Mouse (Mus musculus) CH12.LX (cell line): Measurements from ENCODE around the gene Cct3.

Experiments used
- CTCF ChIP-seq, 2 experiments: IDR thresholded peaks in 1 of 2; conservative IDR thresholded peaks in 1 of 2; 2 replicates each; pipeline ENCODE4 v1.5.1; 2011 to 2012; ENCODE audit warnings: low read depth in 2 of 2, low read length in 2 of 2, improper control_type of control experiment in 1 of 2, inconsistent platforms in 1 of 2, mild to moderate bottlenecking in 1 of 2, moderate library complexity in 1 of 2
- ELF1 ChIP-seq: IDR thresholded peaks from 2 replicates; pipeline ENCODE4 v1.6.1; 2014; ENCODE audit warnings: low read depth, mild to moderate bottlenecking, inconsistent platforms, low read length, improper control_type of control experiment
- EP300 ChIP-seq: IDR thresholded peaks from 2 replicates; pipeline ENCODE4 v1.6.1; 2011; ENCODE audit warnings: low read length, improper control_type of control experiment
- HCFC1 ChIP-seq: IDR thresholded peaks from 2 replicates; pipeline ENCODE4 v1.6.1; 2012; ENCODE audit warnings: low read depth, mild to moderate bottlenecking, inconsistent platforms, low read length, improper control_type of control experiment
- MEF2A ChIP-seq: IDR thresholded peaks from 2 replicates; pipeline ENCODE4 v1.6.1; 2014; ENCODE audit warnings: low read depth, mild to moderate bottlenecking, inconsistent platforms, low read length, improper control_type of control experiment, borderline replicate concordance
- PAX5 ChIP-seq: IDR thresholded peaks from 2 replicates; pipeline ENCODE4 v1.6.1; 2012; ENCODE audit warnings: low read length, inconsistent platforms, mixed read lengths
- POLR2A ChIP-seq: IDR thresholded peaks from 2 replicates; pipeline ENCODE4 v1.6.1; 2011; ENCODE audit warnings: low read depth, mild to moderate bottlenecking, improper control_type of control experiment, low read length
- TCF12 ChIP-seq: IDR thresholded peaks from 2 replicates; pipeline ENCODE4 v1.6.1; 2014; ENCODE audit warnings: low read depth, mild to moderate bottlenecking, inconsistent platforms, low read length, improper control_type of control experiment
- USF1 ChIP-seq: IDR thresholded peaks from 2 replicates; pipeline ENCODE4 v1.6.1; 2014; ENCODE audit warnings: low read depth, mild to moderate bottlenecking, inconsistent platforms, low read length, improper control_type of control experiment
- USF2 ChIP-seq: conservative IDR thresholded peaks from 2 replicates; pipeline ENCODE4 v1.6.1; 2011; ENCODE audit warnings: low read depth, low read length, improper control_type of control experiment
- ZC3H11A ChIP-seq: IDR thresholded peaks from 2 replicates; pipeline ENCODE4 v1.6.1; 2012; ENCODE audit warnings: low read depth, mild to moderate bottlenecking, inconsistent platforms, low read length, improper control_type of control experiment
- ZMIZ1 ChIP-seq: IDR thresholded peaks from 2 replicates; pipeline ENCODE4 v1.6.1; 2012; ENCODE audit warnings: low read depth, mild to moderate bottlenecking, inconsistent platforms, low read length, improper control_type of control experiment
- ZNF384 ChIP-seq: IDR thresholded peaks from 2 replicates; pipeline ENCODE4 v1.6.1; 2012; ENCODE audit warnings: low read depth, low read length, improper control_type of control experiment, inconsistent platforms

DNA sequence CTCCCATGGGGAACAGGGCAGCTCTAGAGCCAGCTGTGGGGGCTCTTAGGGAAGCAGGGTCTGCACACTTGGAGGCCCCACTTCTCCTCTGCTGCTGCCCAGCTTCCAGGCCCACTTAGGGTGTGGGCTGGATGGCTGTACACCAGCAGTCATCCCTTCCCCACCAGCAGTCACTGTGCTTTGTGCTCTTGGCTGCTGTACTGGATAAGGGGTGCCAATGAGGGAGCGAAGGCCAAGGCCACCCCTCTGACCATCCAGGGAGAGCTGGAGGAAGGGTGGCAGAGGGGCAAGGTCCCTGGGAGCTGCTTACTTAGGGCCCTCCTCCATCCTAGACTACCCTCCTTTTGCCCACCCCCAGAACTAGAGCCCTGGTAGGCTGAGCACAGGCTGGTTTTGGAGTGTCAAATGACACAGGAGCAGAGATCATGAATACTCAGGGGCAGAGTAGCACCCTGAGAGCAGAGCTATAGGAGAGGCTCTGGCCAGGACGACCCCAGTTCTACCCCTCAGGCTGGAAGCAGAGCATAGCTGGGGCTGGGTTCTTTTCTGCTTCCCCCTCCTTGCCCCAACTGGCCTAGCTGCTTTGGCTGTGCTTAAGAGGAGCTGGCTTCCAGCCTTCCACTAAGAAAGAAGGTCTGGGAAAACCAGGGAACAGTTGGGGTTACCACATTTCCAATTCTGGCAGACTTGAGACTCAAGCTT is 64.8 kb downstream of the Cct3 start:
- TF ChIP-seq ZC3H11A (no peak), PAX5 (no peak), USF1 (no peak), ELF1 (no peak), TCF12 (no peak), MEF2A (no peak), CTCF (conservative IDR thresholded peaks at IDR 0.05 in 1 of 2, IDR thresholded peaks at IDR 0.05 in 1 of 2; ENCODE audit: low read depth in 2 of 2, low read length in 2 of 2) (no peak), ZNF384 (no peak), POLR2A (no peak), HCFC1 (no peak), ZMIZ1 (no peak), EP300 (no peak), USF2 (no peak)
